Comparison of ENCODE assay signal across 8 mouse cellular contexts in genomic region chr2:33887328-33888099, GRCm38 (mm10). TPM values are rescaled to one million over a fixed set of nuclear protein-coding genes. Genes with fewer than 3 reads are reported as not detected.
A peak's percentile ranks its signal among the peaks of the same experiment; 100 is the strongest.
DNase-seq lines count a peak whose midpoint lies in the region; ATAC-seq lines count a peak whose summit lies in the region.

TSS of gene Mvb12b (minus strand) at chr2:33887946.

- peak; percentile 60 for ATAC-seq in hindbrain, embryonic 12.5 days (ENCODE audit: low FRiP score)

- peak; percentile 45 for DNase-seq in R1 (ENCODE audit: low read depth, low spot score)
- DNase-seq in cerebellum, adult 9-10 months, result peak; percentile 75
- DNase-seq in frontal cortex, adult 2 months (ENCODE audit: extremely low spot score in 1 of 2, low spot score in 1 of 2), result peak in 1 of 2 experiments; percentile 52
- peak; percentile 46 to 57 for DNase-seq in layer of hippocampus, postnatal 25 days (ENCODE audit: extremely low spot score in 1 of 2, low spot score in 1 of 2)
- DNase-seq in lung, postnatal 4 days, result peak; percentile 72 to 85
- DNase-seq in retina, postnatal 7 days (ENCODE audit: low read depth, low spot score), result peak; percentile 32
- peak; percentile 39 to 48 for DNase-seq in urinary bladder, postnatal 36 days (ENCODE audit: low spot score in 2 of 2)

- no peaks in the 10 kb centered on the region for H3K27me3 ChIP-seq in hindbrain, embryonic 12.5 days

- peak within 1 kb of the TSS; percentile 99 for H3K9ac ChIP-seq in hindbrain, embryonic 12.5 days

- H3K27ac ChIP-seq in hindbrain, embryonic 12.5 days, result peak within 1 kb of the TSS; percentile 100

- H3K4me2 ChIP-seq in hindbrain, embryonic 12.5 days (replicated peaks), result peak within 1 kb of the TSS; percentile 88

- peak within 1 kb of the TSS; percentile 90 for H3K4me3 ChIP-seq in hindbrain, embryonic 12.5 days

- under 1% methylated on average over 33 of the region's 67 CpGs for WGBS in hindbrain, embryonic 12.5 days

- H3K4me1 ChIP-seq in hindbrain, embryonic 12.5 days, result peaks cover 38% of the 10 kb centered on the region

- H3K36me3 ChIP-seq in hindbrain, embryonic 12.5 days, result no peaks in the 10 kb centered on the region

- no peaks in the 10 kb centered on the region for H3K9me3 ChIP-seq in hindbrain, embryonic 12.5 days (replicated peaks)

RNA-seq across cellular contexts. Expression of gene Mvb12b, which starts in this region (rescaled TPM):
- 77.2 and 78.7 TPM in 2 replicates for polyA plus RNA-seq in frontal cortex, adult 2 months (2012; rRNA removed)
- 58.9 and 61.5 TPM in 2 replicates for polyA plus RNA-seq in hindbrain, embryonic 12.5 days (2016; fragmentation: Nextera tagmentation; extraction: Ambion mirVana)
- 10 to 100 TPM; 90.6 to 99.8 TPM for total RNA-seq in layer of hippocampus, postnatal 25 days (2021)
